Mouse (Mus musculus): ENCODE data around the gene Pld1. TPM values are rescaled to one million over a fixed set of nuclear protein-coding genes. Genes with fewer than 3 reads are reported as not detected.

Gene Pld1
- polyA plus RNA-seq, 2 experiments = 6.4 to 6.8 TPM

DNA sequence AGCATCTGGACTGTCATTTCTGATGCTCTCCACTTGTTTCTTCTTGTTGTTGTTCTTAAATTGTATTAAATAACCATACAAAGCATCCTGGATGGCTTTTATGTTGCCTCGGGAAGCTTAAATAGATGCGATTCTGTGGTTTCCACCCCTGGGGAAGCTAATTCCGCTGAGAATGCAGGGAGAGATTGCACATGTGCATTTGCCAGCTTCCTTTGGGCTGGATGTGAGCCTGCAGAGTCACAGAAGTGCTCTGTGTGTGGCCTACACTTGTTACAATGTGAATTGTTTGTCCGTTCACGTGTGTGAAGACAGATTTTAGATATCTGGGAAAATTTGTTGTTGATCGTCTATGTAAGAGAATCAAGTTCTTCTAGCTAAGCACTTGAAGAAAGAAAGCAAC lies 74.9 kb downstream of the Pld1 start:
- 68% methylated on average over 6 of the region's 6 CpGs for WGBS
- no peak for ATAC-seq (ENCODE audit: low FRiP score, low read depth)
- Histone ChIP-seq H3K4me3 (replicated peaks; ENCODE audit: low read length) (no peak overlapping the region), H3K27me3 (ENCODE audit: control insufficient read depth, insufficient read depth, low read length) (no peaks in the 10 kb centered on the region), H3K9ac (ENCODE audit: low read depth, low read length, severe bottlenecking) (no peak overlapping the region), H3K4me2 (replicated peaks; ENCODE audit: low read depth, low read length, severe bottlenecking) (no peak overlapping the region), H3K4me1 (ENCODE audit: control insufficient read depth, insufficient read depth, low read length) (no peaks in the 10 kb centered on the region), H3K9me3 (ENCODE audit: control insufficient read depth, low read length) (no peaks in the 10 kb centered on the region), H3K36me3 (ENCODE audit: control insufficient read depth, insufficient read depth, low read length) (no peaks in the 10 kb centered on the region), H3K27ac (replicated peaks; ENCODE audit: low read depth, low read length) (no peak overlapping the region)
- no peak for DNase-seq (ENCODE audit: low spot score)
- TF ChIP-seq POLR2A (IDR thresholded peaks at IDR 0.05; ENCODE audit: borderline replicate concordance, extremely low read depth, insufficient read depth, insufficient read length) = no peak

DNA sequence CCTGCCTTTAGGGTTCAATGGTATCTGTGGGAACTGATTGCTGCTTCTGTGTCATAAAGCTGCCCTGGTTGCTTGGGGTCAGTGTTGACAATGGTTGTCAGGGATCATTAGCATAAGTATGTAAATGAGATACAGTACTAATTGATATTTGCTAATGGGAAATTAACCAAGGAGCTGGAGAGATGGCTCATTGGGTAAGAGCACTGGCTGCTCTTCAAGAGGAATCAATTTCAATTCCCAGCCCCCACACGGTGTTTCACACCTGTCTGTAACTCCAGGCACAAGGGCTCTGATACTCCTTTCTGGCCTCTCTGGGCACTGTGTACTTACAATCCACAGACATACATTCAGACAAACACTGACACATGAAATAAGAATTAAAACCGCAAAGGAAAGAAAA lies 78.5 kb downstream of the Pld1 start:
- Histone ChIP-seq H3K4me3 (replicated peaks; ENCODE audit: low read length) (no peak overlapping the region), H3K36me3 (ENCODE audit: control insufficient read depth, insufficient read depth, low read length) (no peaks in the 10 kb centered on the region), H3K4me1 (ENCODE audit: control insufficient read depth, insufficient read depth, low read length) (no peaks in the 10 kb centered on the region), H3K27me3 (ENCODE audit: control insufficient read depth, insufficient read depth, low read length) (no peaks in the 10 kb centered on the region), H3K27ac (replicated peaks; ENCODE audit: low read depth, low read length) (no peak overlapping the region), H3K4me2 (replicated peaks; ENCODE audit: low read depth, low read length, severe bottlenecking) (no peak overlapping the region), H3K9me3 (ENCODE audit: control insufficient read depth, low read length) (no peaks in the 10 kb centered on the region), H3K9ac (ENCODE audit: low read depth, low read length, severe bottlenecking) (no peak overlapping the region)
- no peak for DNase-seq (ENCODE audit: low spot score)
- 96% methylated on average over 2 of the region's 2 CpGs for WGBS
- ATAC-seq (ENCODE audit: low FRiP score, low read depth) = no peak
- no peak for TF ChIP-seq POLR2A (IDR thresholded peaks at IDR 0.05; ENCODE audit: borderline replicate concordance, extremely low read depth, insufficient read depth, insufficient read length)

- Histone ChIP-seq H3K27me3 (ENCODE audit: control insufficient read depth, insufficient read depth, low read length) (no peaks in the 10 kb centered on the region), H3K4me3 (replicated peaks; ENCODE audit: low read length) (no peak overlapping the region), H3K9ac (ENCODE audit: low read depth, low read length, severe bottlenecking) (no peak overlapping the region), H3K36me3 (ENCODE audit: control insufficient read depth, insufficient read depth, low read length) (no peaks in the 10 kb centered on the region), H3K27ac (replicated peaks; ENCODE audit: low read depth, low read length) (no peak overlapping the region), H3K9me3 (ENCODE audit: control insufficient read depth, low read length) (no peaks in the 10 kb centered on the region), H3K4me2 (replicated peaks; ENCODE audit: low read depth, low read length, severe bottlenecking) (no peak overlapping the region), H3K4me1 (ENCODE audit: control insufficient read depth, insufficient read depth, low read length) (no peaks in the 10 kb centered on the region)
- TF ChIP-seq POLR2A (IDR thresholded peaks at IDR 0.05; ENCODE audit: borderline replicate concordance, extremely low read depth, insufficient read depth, insufficient read length) = no peak
- 80% methylated on average over 4 of the region's 4 CpGs for WGBS
- DNase-seq (ENCODE audit: low spot score) (no peak), ATAC-seq (ENCODE audit: low FRiP score, low read depth) (no peak)
Measured at GRCm38 (mm10) chr3:28019727-28020126, 81.2 kb downstream of the Pld1 start.

- 97% methylated on average over 2 of the region's 2 CpGs for WGBS
- Histone ChIP-seq H3K4me2 (replicated peaks; ENCODE audit: low read depth, low read length, severe bottlenecking) (no peak overlapping the region), H3K4me3 (replicated peaks; ENCODE audit: low read length) (no peak overlapping the region), H3K9ac (ENCODE audit: low read depth, low read length, severe bottlenecking) (no peak overlapping the region), H3K4me1 (ENCODE audit: control insufficient read depth, insufficient read depth, low read length) (no peaks in the 10 kb centered on the region), H3K27me3 (ENCODE audit: control insufficient read depth, insufficient read depth, low read length) (no peaks in the 10 kb centered on the region), H3K36me3 (ENCODE audit: control insufficient read depth, insufficient read depth, low read length) (no peaks in the 10 kb centered on the region), H3K9me3 (ENCODE audit: control insufficient read depth, low read length) (no peaks in the 10 kb centered on the region), H3K27ac (replicated peaks; ENCODE audit: low read depth, low read length) (no peak overlapping the region; the same call in 1 of the 2 replicates)
- no peak for ATAC-seq (ENCODE audit: low FRiP score, low read depth)
- DNase-seq (ENCODE audit: low spot score) = no peak
- TF ChIP-seq POLR2A (IDR thresholded peaks at IDR 0.05; ENCODE audit: borderline replicate concordance, extremely low read depth, insufficient read depth, insufficient read length) = no peak
Measured at GRCm38 (mm10) chr3:28020404-28020803, 81.9 kb downstream of the Pld1 start.

DNA sequence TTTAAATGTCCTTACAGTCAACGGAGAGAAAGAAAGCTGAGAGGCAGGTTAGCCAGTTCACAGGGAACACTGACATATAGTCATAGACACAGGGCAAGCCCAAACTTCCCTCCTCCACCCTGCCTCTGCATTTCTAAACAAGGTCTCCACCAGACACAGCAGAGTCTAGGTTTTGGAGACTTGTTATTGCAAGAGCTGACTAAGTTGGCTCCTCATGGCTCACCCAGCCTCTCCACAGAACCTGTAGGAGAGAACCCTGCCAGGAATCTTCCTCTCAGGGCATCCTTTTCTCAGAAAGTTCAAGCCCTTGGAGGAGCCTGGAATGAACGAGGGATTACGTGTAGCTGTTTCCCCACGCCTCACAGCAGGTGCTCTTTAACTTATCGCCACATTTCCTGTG lies 83.7 kb downstream of the Pld1 start:
- Histone ChIP-seq H3K27ac (replicated peaks; ENCODE audit: low read depth, low read length) (no peak overlapping the region), H3K27me3 (ENCODE audit: control insufficient read depth, insufficient read depth, low read length) (no peaks in the 10 kb centered on the region), H3K4me2 (replicated peaks; ENCODE audit: low read depth, low read length, severe bottlenecking) (no peak overlapping the region), H3K4me3 (replicated peaks; ENCODE audit: low read length) (no peak overlapping the region), H3K9me3 (ENCODE audit: control insufficient read depth, low read length) (no peaks in the 10 kb centered on the region), H3K36me3 (ENCODE audit: control insufficient read depth, insufficient read depth, low read length) (no peaks in the 10 kb centered on the region), H3K4me1 (ENCODE audit: control insufficient read depth, insufficient read depth, low read length) (no peaks in the 10 kb centered on the region), H3K9ac (ENCODE audit: low read depth, low read length, severe bottlenecking) (no peak overlapping the region)
- ATAC-seq (ENCODE audit: low FRiP score, low read depth) (no peak), DNase-seq (ENCODE audit: low spot score) (no peak)
- 76% methylated on average over 5 of the region's 5 CpGs for WGBS
- TF ChIP-seq POLR2A (IDR thresholded peaks at IDR 0.05; ENCODE audit: borderline replicate concordance, extremely low read depth, insufficient read depth, insufficient read length) = no peak

- Histone ChIP-seq H3K27ac (replicated peaks; ENCODE audit: low read depth, low read length) (no peak overlapping the region), H3K27me3 (ENCODE audit: control insufficient read depth, insufficient read depth, low read length) (no peaks in the 10 kb centered on the region), H3K9me3 (ENCODE audit: control insufficient read depth, low read length) (no peaks in the 10 kb centered on the region), H3K36me3 (ENCODE audit: control insufficient read depth, insufficient read depth, low read length) (no peaks in the 10 kb centered on the region), H3K4me3 (replicated peaks; ENCODE audit: low read length) (no peak overlapping the region), H3K4me2 (replicated peaks; ENCODE audit: low read depth, low read length, severe bottlenecking) (no peak overlapping the region), H3K4me1 (ENCODE audit: control insufficient read depth, insufficient read depth, low read length) (no peaks in the 10 kb centered on the region), H3K9ac (ENCODE audit: low read depth, low read length, severe bottlenecking) (no peak overlapping the region)
- no peak for TF ChIP-seq POLR2A (IDR thresholded peaks at IDR 0.05; ENCODE audit: borderline replicate concordance, extremely low read depth, insufficient read depth, insufficient read length)
- WGBS = 50% methylated on average over 3 of the region's 3 CpGs
- no peak for DNase-seq (ENCODE audit: low spot score)
- no peak for ATAC-seq (ENCODE audit: low FRiP score, low read depth)
Measured at GRCm38 (mm10) chr3:28026876-28027275, 88.4 kb downstream of the Pld1 start.
